Mouse (Mus musculus): ENCODE data around the gene Kif2c. TPM values are rescaled to one million over a fixed set of nuclear protein-coding genes. Genes with fewer than 3 reads are reported as not detected.

The Kif2c gene
- polyA plus RNA-seq, 1 experiment from 2014 or later = 45.8 TPM

- Histone ChIP-seq H3K4me2 (replicated peaks) (no peak overlapping the region), H3K36me3 (peaks cover 47% of the 10 kb centered on the region), H3K9ac (no peak overlapping the region), H3K9me3 (replicated peaks) (no peaks in the 10 kb centered on the region), H3K27me3 (no peaks in the 10 kb centered on the region), H3K4me3 (replicated peaks) (no peak overlapping the region), H3K4me1 (no peaks in the 10 kb centered on the region), H3K27ac (replicated peaks) (no peak overlapping the region)
- no peak for ATAC-seq (ENCODE audit: insufficient number of reproducible peaks, low FRiP score, low TSS enrichment, low read depth)
- 74% methylated on average over 1 of the region's 1 CpGs for WGBS
Measured at GRCm38 (mm10) chr4:117113237-117113636, 69.2 kb downstream of the Kif2c start.

GRCm38 (mm10) chr4:117110985-117111384 is 71.5 kb downstream of the Kif2c start:
- H3K27ac ChIP-seq (replicated peaks) = no peak overlapping the region
- H3K9me3 ChIP-seq (replicated peaks) = no peaks in the 10 kb centered on the region
- H3K9ac ChIP-seq = no peak overlapping the region
- H3K27me3 ChIP-seq = no peaks in the 10 kb centered on the region
- peaks cover 57% of the 10 kb centered on the region for H3K36me3 ChIP-seq
- H3K4me2 ChIP-seq (replicated peaks) = no peak overlapping the region
- no peak overlapping the region for H3K4me3 ChIP-seq (replicated peaks)
- ATAC-seq (ENCODE audit: insufficient number of reproducible peaks, low FRiP score, low TSS enrichment, low read depth) = no peak
- WGBS = 91% methylated on average over 11 of the region's 11 CpGs
- no peaks in the 10 kb centered on the region for H3K4me1 ChIP-seq

DNA sequence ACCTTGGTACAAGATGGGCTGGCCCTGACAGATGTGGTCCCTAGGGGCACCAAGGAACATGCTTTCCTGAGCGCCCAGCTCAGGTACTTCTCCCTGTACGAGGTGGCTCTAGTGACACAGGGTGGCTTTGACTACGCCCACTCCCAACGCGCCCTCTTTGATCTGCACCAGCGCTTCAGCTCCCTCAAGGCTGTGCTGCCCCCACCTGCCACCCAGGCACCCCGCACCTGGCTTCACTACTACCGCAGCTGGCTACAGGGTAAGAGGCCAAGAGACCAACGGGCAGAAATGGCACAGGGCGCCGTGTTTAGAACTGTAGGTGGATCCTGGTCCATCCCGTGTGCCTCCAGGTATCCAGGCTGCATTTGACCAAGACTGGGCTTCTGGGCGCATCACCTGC is 72.2 kb downstream of the Kif2c start:
- H3K9me3 ChIP-seq (replicated peaks) = no peaks in the 10 kb centered on the region
- H3K27ac ChIP-seq (replicated peaks) = no peak overlapping the region
- H3K4me1 ChIP-seq = peaks cover 7% of the 10 kb centered on the region
- ATAC-seq (ENCODE audit: insufficient number of reproducible peaks, low FRiP score, low TSS enrichment, low read depth) = no peak
- no peaks in the 10 kb centered on the region for H3K27me3 ChIP-seq
- WGBS = 92% methylated on average over 13 of the region's 13 CpGs
- H3K4me2 ChIP-seq (replicated peaks) = no peak overlapping the region
- H3K4me3 ChIP-seq (replicated peaks) = no peak overlapping the region
- no peak overlapping the region for H3K9ac ChIP-seq
- peaks cover 60% of the 10 kb centered on the region for H3K36me3 ChIP-seq

Small RNA genes lying within 50 kb of the gene (microRNA-seq; reads per million reads assigned to microRNA genes)
- gene Gm22398 (ENCODE audit: borderline number of aligned reads) = not detected

Other genes starting within 250 kb of the Kif2c start
- gene Urod, start 188.2 kb downstream of the Kif2c start, polyA plus RNA-seq (2015; fragmentation: Nextera tagmentation; extraction: Ambion mirVana) = 87.8 and 97.3 TPM in 2 replicates
- gene Hectd3, start 187.3 kb downstream of the Kif2c start, polyA plus RNA-seq (2015; fragmentation: Nextera tagmentation; extraction: Ambion mirVana) = 13.9 and 14.2 TPM in 2 replicates
- 40.4 and 41.3 TPM in 2 replicates for gene Eif2b3, start 163.2 kb downstream of the Kif2c start, polyA plus RNA-seq (2015; fragmentation: Nextera tagmentation; extraction: Ambion mirVana)
- gene Ptch2, start 86.6 kb downstream of the Kif2c start, polyA plus RNA-seq (2015; fragmentation: Nextera tagmentation; extraction: Ambion mirVana) = 20.8 and 22.5 TPM in 2 replicates
- gene Btbd19, start 56.9 kb downstream of the Kif2c start, polyA plus RNA-seq (2015; fragmentation: Nextera tagmentation; extraction: Ambion mirVana) = 13.2 and 13.5 TPM in 2 replicates
- 3.0 and 6.1 TPM in 2 replicates for gene Tctex1d4, start 55.8 kb downstream of the Kif2c start, polyA plus RNA-seq (2015; fragmentation: Nextera tagmentation; extraction: Ambion mirVana)
- 7.7 and 8.1 TPM in 2 replicates for gene Plk3, start 48.7 kb downstream of the Kif2c start, polyA plus RNA-seq (2015; fragmentation: Nextera tagmentation; extraction: Ambion mirVana)
- gene Rps8, start 26.4 kb downstream of the Kif2c start, polyA plus RNA-seq (2015; fragmentation: Nextera tagmentation; extraction: Ambion mirVana) = 934 and 968 TPM in 2 replicates
- gene Tmem53, start 69.3 kb upstream of the Kif2c start, polyA plus RNA-seq (2015; fragmentation: Nextera tagmentation; extraction: Ambion mirVana) = 22.1 and 24.6 TPM in 2 replicates
- 3.2 and 5.7 TPM in 2 replicates for gene Armh1, start 69.5 kb upstream of the Kif2c start, polyA plus RNA-seq (2015; fragmentation: Nextera tagmentation; extraction: Ambion mirVana)

Measured in embryonic facial prominence, embryonic 15.5 days (tissue).